Mouse (Mus musculus) gastrocnemius, adult 8-10 months (tissue): ENCODE results near the gene Tekt5. TPM values are rescaled to one million over a fixed set of nuclear protein-coding genes. Genes with fewer than 3 reads are reported as not detected.
A peak's percentile ranks its signal among the peaks of the same experiment; 100 is the strongest.

Experiments used
- DNase-seq, 2 experiments: peaks; one replicate each; pipeline ENCODE4 v3.0.0; 2022; ENCODE audit warnings: low spot score in 2 of 2
- total RNA-seq, 4 experiments: library from RNA; stranded (reverse); gene quantifications; 2 replicates each; pipeline ENCODE4 v1.2.4; 2022

Gene Tekt5
- total RNA-seq, 4 experiments from 2014 or later: not detected

- DNase-seq: no peak
These were observed 11.2 kb downstream of the Tekt5 start for GRCm38 (mm10) chr16:10384060-10384497.

- no peak for DNase-seq
These were observed 15.8 kb downstream of the Tekt5 start for GRCm38 (mm10) chr16:10379531-10379930.

GRCm38 (mm10) chr16:10377286-10377685, 18.0 kb downstream of the Tekt5 start:
- DNase-seq: no peak

GRCm38 (mm10) chr16:10374254-10375011, 20.9 kb downstream of the Tekt5 start:
- no peak for DNase-seq

GRCm38 (mm10) chr16:10372372-10372771, 22.9 kb downstream of the Tekt5 start:
- DNase-seq: no peak

GRCm38 (mm10) chr16:10369996-10370395, 25.3 kb downstream of the Tekt5 start:
- no peak for DNase-seq

GRCm38 (mm10) chr16:10369468-10369934, 25.8 kb downstream of the Tekt5 start:
- no peak for DNase-seq

GRCm38 (mm10) chr16:10366240-10367217, 28.8 kb downstream of the Tekt5 start:
- DNase-seq: no peak

GRCm38 (mm10) chr16:10365796-10366195, 29.5 kb downstream of the Tekt5 start:
- DNase-seq: no peak

GRCm38 (mm10) chr16:10363061-10363460, 32.2 kb downstream of the Tekt5 start:
- DNase-seq: no peak

- DNase-seq: no peak
These were observed 36.0 kb downstream of the Tekt5 start for GRCm38 (mm10) chr16:10359241-10359640.

- no peak for DNase-seq
These were observed 37.0 kb downstream of the Tekt5 start for GRCm38 (mm10) chr16:10358010-10358934.

GRCm38 (mm10) chr16:10355004-10355403, 40.3 kb downstream of the Tekt5 start:
- no peak for DNase-seq

GRCm38 (mm10) chr16:10351050-10351636, 44.1 kb downstream of the Tekt5 start:
- no peak for DNase-seq

- no peak for DNase-seq
These were observed 45.4 kb downstream of the Tekt5 start for GRCm38 (mm10) chr16:10349876-10350275.

- DNase-seq: no peak
These were observed 45.9 kb downstream of the Tekt5 start for GRCm38 (mm10) chr16:10349436-10349835.

GRCm38 (mm10) chr16:10347551-10347950, 47.7 kb downstream of the Tekt5 start:
- peak in 1 of 2 experiments; percentile 9 for DNase-seq

- DNase-seq: no peak
These were observed 54.2 kb downstream of the Tekt5 start for GRCm38 (mm10) chr16:10341110-10341509.

- DNase-seq: no peak
These were observed 55.4 kb downstream of the Tekt5 start for GRCm38 (mm10) chr16:10339930-10340329.

- DNase-seq: no peak
These were observed 56.7 kb downstream of the Tekt5 start for GRCm38 (mm10) chr16:10338601-10339000.
